Mouse (Mus musculus): ENCODE results near the gene 4930558C23Rik. TPM values are rescaled to one million over a fixed set of nuclear protein-coding genes. Genes with fewer than 3 reads are reported as not detected.
"Not testable (repeated sequence)": the region's sequence is repeated elsewhere in the genome, so short reads cannot be mapped to it uniquely, and the experiment has no call there.

The 4930558C23Rik gene
- polyA plus RNA-seq, 1 experiment, result not detected

- TF ChIP-seq POLR2A (IDR thresholded peaks at IDR 0.05; ENCODE audit: control insufficient read depth, extremely low read depth, insufficient read depth, low read length, poor library complexity) (no peak), CTCF (IDR thresholded peaks at IDR 0.05; ENCODE audit: borderline replicate concordance, control insufficient read depth, extremely low read depth, insufficient read depth, low read length, poor library complexity) (no peak)
- Histone ChIP-seq H3K36me3 (ENCODE audit: control insufficient read depth, insufficient read depth, low read length) (no peaks in the 10 kb centered on the region), H3K4me1 (replicated peaks; ENCODE audit: control insufficient read depth, insufficient read depth, low read length) (no peaks in the 10 kb centered on the region), H3K4me3 (ENCODE audit: control insufficient read depth, insufficient read depth, low read length) (no peak overlapping the region), H3K27me3 (ENCODE audit: control insufficient read depth, insufficient read depth, low read length) (no peaks in the 10 kb centered on the region), H3K27ac (ENCODE audit: control insufficient read depth, insufficient read depth, low read length) (no peak overlapping the region)
- WGBS, result 92% methylated on average over 10 of the region's 10 CpGs
- DNase-seq, result no peak
These were observed 29.4 kb downstream of the 4930558C23Rik start for GRCm38 (mm10) chr3:95373208-95373607.

DNA sequence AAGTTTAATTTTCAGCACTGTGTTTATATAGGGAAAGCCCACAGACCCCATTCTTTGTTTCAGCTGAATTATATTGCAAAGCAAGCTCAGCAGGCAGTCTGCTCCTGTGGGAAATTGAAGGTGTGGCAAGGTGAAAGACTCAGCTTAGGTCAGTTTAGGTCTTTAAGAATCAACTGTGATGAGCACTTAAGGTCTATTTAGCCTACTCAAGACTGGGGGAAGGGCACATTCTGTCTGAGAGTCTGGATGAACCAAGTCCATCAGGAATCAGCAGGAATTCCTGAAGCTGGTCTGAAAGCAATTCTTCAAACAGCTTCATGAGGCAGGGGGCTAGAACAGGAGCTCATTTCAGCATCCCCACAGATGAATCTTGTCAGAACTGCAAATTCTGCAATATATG is 32.5 kb downstream of the 4930558C23Rik start:
- Histone ChIP-seq H3K36me3 (ENCODE audit: control insufficient read depth, insufficient read depth, low read length) (no peaks in the 10 kb centered on the region), H3K27me3 (ENCODE audit: control insufficient read depth, insufficient read depth, low read length) (no peaks in the 10 kb centered on the region), H3K27ac (ENCODE audit: control insufficient read depth, insufficient read depth, low read length) (no peak overlapping the region), H3K4me1 (replicated peaks; ENCODE audit: control insufficient read depth, insufficient read depth, low read length) (no peaks in the 10 kb centered on the region), H3K4me3 (ENCODE audit: control insufficient read depth, insufficient read depth, low read length) (no peak overlapping the region)
- TF ChIP-seq CTCF (IDR thresholded peaks at IDR 0.05; ENCODE audit: borderline replicate concordance, control insufficient read depth, extremely low read depth, insufficient read depth, low read length, poor library complexity), result no peak
- no peak for DNase-seq

DNA sequence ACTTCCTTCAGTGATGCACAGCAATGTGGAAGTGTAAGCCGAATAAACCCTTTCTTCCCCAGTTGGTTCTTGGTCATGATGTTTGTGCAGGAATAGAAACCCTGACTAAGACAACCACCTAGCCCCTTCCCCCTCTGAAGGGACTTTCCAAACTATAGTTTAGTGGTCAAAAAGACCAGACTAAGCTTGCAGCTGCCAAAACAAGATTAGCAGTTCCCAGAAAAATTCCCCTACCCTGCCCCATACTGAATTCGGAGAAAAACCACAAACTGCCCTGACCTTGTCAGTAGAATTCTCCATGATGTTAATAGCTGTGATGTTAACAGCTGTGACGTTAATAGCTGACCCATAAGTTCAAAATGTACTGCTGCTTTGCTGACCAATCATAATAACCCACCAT is 42.4 kb downstream of the 4930558C23Rik start:
- H3K27ac ChIP-seq (ENCODE audit: control insufficient read depth, insufficient read depth, low read length); H3K4me3 ChIP-seq (ENCODE audit: control insufficient read depth, insufficient read depth, low read length); H3K4me1 ChIP-seq (replicated peaks; ENCODE audit: control insufficient read depth, insufficient read depth, low read length); H3K36me3 ChIP-seq (ENCODE audit: control insufficient read depth, insufficient read depth, low read length); H3K27me3 ChIP-seq (ENCODE audit: control insufficient read depth, insufficient read depth, low read length); DNase-seq: not testable (repeated sequence)
- WGBS, result 83% methylated on average over 3 of the region's 3 CpGs

DNA sequence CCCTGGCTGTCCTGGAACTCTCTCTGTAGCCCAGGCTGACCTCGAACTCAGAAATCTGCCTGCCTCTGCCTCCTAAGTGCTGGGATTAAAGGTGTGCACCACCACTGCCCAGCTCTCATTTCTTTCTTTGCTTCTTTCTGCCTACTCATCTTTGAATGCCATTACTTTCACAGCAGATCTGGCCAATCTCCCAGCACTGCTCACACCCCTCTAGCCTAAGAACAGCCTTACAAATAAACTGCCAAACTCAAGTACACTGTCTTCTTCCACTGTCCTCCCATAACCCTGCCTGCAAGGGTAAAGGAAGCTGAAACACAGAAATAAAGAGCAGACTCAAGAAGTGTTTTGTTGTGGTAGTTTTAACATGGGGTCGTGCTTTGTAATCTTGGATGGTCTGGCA is 44.9 kb downstream of the 4930558C23Rik start:
- no peaks in the 10 kb centered on the region for H3K27me3 ChIP-seq (ENCODE audit: control insufficient read depth, insufficient read depth, low read length)
- H3K4me3 ChIP-seq (ENCODE audit: control insufficient read depth, insufficient read depth, low read length), result no peak overlapping the region
- WGBS, result 97% methylated on average over 2 of the region's 2 CpGs
- H3K27ac ChIP-seq (ENCODE audit: control insufficient read depth, insufficient read depth, low read length), result no peak overlapping the region
- peaks cover 11% of the 10 kb centered on the region for H3K36me3 ChIP-seq (ENCODE audit: control insufficient read depth, insufficient read depth, low read length)
- no peaks in the 10 kb centered on the region for H3K4me1 ChIP-seq (replicated peaks; ENCODE audit: control insufficient read depth, insufficient read depth, low read length)
- TF ChIP-seq POLR2A (IDR thresholded peaks at IDR 0.05; ENCODE audit: control insufficient read depth, extremely low read depth, insufficient read depth, low read length, poor library complexity) (no peak), CTCF (IDR thresholded peaks at IDR 0.05; ENCODE audit: borderline replicate concordance, control insufficient read depth, extremely low read depth, insufficient read depth, low read length, poor library complexity) (no peak)
- DNase-seq, result no peak

DNA sequence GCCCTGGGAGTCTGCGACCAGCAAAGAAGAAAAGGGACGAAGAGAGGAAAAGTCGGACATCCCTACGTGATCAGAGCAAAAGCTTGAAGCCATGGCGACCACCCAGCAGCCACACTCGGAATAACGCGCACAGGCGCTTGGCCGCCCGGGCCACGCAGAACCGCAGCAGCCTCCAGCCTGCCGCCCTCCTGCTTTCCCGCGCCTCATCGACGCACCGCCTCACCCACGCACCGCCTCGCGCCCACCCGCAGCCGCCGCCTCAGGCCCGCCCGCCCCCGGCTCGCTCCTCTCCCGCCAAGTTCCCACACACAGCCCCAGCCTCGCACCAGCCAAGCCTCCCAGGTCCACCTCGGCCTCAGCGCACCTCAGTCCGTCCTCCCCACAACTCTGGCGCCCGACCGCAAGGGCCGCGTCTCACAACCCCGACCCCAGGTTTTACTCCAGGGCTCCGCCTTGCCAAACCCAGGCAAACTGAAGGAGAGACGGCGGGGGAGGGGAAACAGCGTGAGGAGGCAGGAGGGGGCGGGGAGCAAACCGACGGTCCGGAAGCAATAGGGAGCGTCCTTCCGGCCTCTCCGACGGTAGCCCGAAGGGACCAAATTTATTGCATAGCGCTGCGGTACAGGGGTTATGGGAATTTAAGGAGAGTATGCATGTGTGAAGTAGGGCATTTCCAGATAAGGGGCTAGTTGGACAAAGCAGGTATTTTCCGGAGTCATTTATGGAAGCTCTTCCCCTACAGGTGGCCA is 45.8 kb downstream of the 4930558C23Rik start, which contains the start of gene Setdb1:
Setdb1 (minus strand) TSS at position 502 of the 749 bp plus-strand sequence.
- not testable (repeated sequence) for H3K27ac ChIP-seq (ENCODE audit: control insufficient read depth, insufficient read depth, low read length)

GRCm38 (mm10) chr3:95355911-95356544 is 46.6 kb downstream of the 4930558C23Rik start:
- not testable (repeated sequence) for H3K27ac ChIP-seq (ENCODE audit: control insufficient read depth, insufficient read depth, low read length); DNase-seq; H3K4me1 ChIP-seq (replicated peaks; ENCODE audit: control insufficient read depth, insufficient read depth, low read length); H3K27me3 ChIP-seq (ENCODE audit: control insufficient read depth, insufficient read depth, low read length)
- H3K36me3 ChIP-seq (ENCODE audit: control insufficient read depth, insufficient read depth, low read length), result peaks cover 19% of the 10 kb centered on the region
- peak overlapping the region; percentile 47 for H3K4me3 ChIP-seq (ENCODE audit: control insufficient read depth, insufficient read depth, low read length)
- WGBS, result 9% methylated on average over 11 of the region's 19 CpGs

More for the DNA sequence above, 45.8 kb downstream of the 4930558C23Rik start, which contains the start of gene Setdb1:
- H3K4me3 ChIP-seq (ENCODE audit: control insufficient read depth, insufficient read depth, low read length), result peak within 1 kb of the TSS; percentile 47
- H3K27me3 ChIP-seq (ENCODE audit: control insufficient read depth, insufficient read depth, low read length); H3K4me1 ChIP-seq (replicated peaks; ENCODE audit: control insufficient read depth, insufficient read depth, low read length): not testable (repeated sequence)
- H3K36me3 ChIP-seq (ENCODE audit: control insufficient read depth, insufficient read depth, low read length), result peaks cover 19% of the 10 kb centered on the region
- peak; percentile 96 for DNase-seq
- WGBS, result under 1% methylated on average over 33 of the region's 57 CpGs

- peak; percentile 32 for DNase-seq
- H3K36me3 ChIP-seq (ENCODE audit: control insufficient read depth, insufficient read depth, low read length), result peaks cover 57% of the 10 kb centered on the region
These were observed 53.1 kb downstream of the 4930558C23Rik start for GRCm38 (mm10) chr3:95349491-95349890.

DNA sequence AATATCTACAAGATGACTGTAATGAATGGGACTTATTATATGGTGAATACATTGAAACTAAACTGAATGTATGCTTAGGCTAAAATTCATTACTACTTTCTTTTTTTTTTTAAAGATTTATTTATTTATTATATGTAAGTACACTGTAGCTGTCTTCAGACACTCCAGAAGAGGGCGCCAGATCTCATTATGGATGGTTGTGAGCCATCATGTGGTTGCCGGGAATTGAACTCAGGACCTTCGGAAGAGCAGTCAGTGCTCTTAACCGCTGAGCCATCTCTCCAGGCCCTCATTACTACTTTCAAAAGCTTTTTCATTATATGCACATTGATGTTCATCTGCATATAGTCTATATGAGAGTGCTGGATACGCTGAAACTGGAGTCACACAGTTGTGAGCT is 54.3 kb downstream of the 4930558C23Rik start:
- WGBS, result over 99% methylated on average over 5 of the region's 5 CpGs
- H3K36me3 ChIP-seq (ENCODE audit: control insufficient read depth, insufficient read depth, low read length), result peaks cover 55% of the 10 kb centered on the region
- not testable (repeated sequence) for DNase-seq

More at GRCm38 (mm10) chr3:95349491-95349890, 53.1 kb downstream of the 4930558C23Rik start:
- TF ChIP-seq CTCF (IDR thresholded peaks at IDR 0.05; ENCODE audit: borderline replicate concordance, control insufficient read depth, extremely low read depth, insufficient read depth, low read length, poor library complexity), result no peak
- TF ChIP-seq POLR2A (IDR thresholded peaks at IDR 0.05; ENCODE audit: control insufficient read depth, extremely low read depth, insufficient read depth, low read length, poor library complexity), result no peak
- H3K4me1 ChIP-seq (replicated peaks; ENCODE audit: control insufficient read depth, insufficient read depth, low read length), result no peaks in the 10 kb centered on the region
- H3K27ac ChIP-seq (ENCODE audit: control insufficient read depth, insufficient read depth, low read length), result no peak overlapping the region
- H3K27me3 ChIP-seq (ENCODE audit: control insufficient read depth, insufficient read depth, low read length), result no peaks in the 10 kb centered on the region
- no peak overlapping the region for H3K4me3 ChIP-seq (ENCODE audit: control insufficient read depth, insufficient read depth, low read length)

More for the DNA sequence above, 54.3 kb downstream of the 4930558C23Rik start:
- H3K27ac ChIP-seq (ENCODE audit: control insufficient read depth, insufficient read depth, low read length); H3K27me3 ChIP-seq (ENCODE audit: control insufficient read depth, insufficient read depth, low read length); H3K4me3 ChIP-seq (ENCODE audit: control insufficient read depth, insufficient read depth, low read length); H3K4me1 ChIP-seq (replicated peaks; ENCODE audit: control insufficient read depth, insufficient read depth, low read length): not testable (repeated sequence)
